Mouse (Mus musculus) cerebellum, adult 11 months (tissue): ENCODE results near the gene Gm10972.
"Not testable (repeated sequence)": the region's sequence is repeated elsewhere in the genome, so short reads cannot be mapped to it uniquely, and the experiment has no call there.

Experiments
- DNase-seq: peaks from one replicate; pipeline ENCODE4 v3.0.0; 2022

The Gm10972 gene

DNA sequence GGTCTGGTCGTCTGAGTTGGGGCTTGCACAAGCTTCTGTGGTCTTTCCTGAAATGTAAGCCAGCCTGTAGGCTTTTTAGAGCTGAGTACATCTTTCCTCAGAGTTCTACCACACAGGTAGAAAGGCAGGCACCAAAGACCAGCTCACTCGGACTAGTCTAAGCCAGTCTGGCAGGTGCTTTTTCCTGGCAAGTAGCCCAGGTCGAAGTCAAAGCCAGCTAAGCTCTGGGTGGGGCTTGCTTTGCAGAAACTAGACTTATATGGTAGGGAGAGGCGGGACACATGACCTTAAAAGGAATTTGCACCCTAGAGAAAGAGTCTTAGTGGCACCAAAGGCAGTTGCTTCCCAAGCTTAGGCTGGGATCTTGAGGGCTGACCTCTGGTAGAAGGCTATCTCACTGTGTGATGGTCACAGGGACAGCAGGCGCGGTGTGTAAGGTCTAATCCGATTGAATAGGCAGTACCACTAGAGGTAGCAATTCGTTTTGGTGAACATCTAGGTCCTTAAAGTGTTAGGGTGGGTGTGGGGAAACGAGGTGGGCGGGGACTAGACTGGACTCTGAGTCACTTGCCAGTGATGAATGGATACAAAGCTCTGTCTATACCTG lies 16.3 kb downstream of the Gm10972 start:
- not testable (repeated sequence) for DNase-seq

DNA sequence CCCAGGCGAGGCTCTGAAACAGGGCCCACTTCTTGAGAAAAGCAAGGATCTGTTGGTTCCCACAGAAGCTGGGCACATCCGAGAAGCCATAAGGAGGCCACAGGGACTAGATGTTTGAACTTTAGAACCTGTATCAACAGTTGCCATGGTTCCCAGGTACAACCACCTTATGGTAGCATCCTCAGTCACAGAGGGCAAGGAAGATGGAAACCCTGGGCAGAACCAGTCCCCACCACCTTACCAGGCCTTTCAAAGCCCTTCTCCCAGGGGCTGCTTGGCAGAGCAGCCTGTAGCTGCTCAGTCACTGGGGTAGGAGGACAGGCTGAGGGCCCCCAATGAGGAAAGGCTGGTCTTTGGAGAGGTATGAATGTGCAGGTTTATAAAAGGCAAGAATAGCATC lies 17.9 kb downstream of the Gm10972 start:
- not testable (repeated sequence) for DNase-seq

GRCm38 (mm10) chr3:94665060-94665802 lies 22.3 kb downstream of the Gm10972 start:
- DNase-seq: not testable (repeated sequence)

GRCm38 (mm10) chr3:94665896-94666295 lies 23.0 kb downstream of the Gm10972 start:
- DNase-seq: not testable (repeated sequence)

DNA sequence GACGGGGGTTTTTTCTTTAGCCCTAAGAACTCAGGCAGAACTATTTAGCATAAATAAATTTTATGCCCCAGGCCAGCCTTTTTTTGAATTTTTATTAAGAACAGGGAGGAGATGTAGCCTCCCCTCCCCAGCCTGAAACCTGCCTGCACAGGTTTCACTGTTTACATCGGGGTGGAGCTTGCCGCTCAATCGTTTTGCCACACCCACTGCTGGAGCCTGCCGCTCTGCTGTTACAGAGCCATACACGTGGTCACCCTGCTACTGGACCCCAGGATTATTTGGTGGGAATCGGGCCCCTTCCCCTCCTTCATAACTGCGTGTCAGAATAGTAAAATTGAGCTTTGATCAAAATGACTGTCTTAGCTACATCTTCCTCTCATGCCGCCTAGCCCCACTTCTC lies 32.2 kb downstream of the Gm10972 start:
- not testable (repeated sequence) for DNase-seq

- DNase-seq: no peak
These were observed 36.5 kb downstream of the Gm10972 start for GRCm38 (mm10) chr3:94679351-94679841.

DNA sequence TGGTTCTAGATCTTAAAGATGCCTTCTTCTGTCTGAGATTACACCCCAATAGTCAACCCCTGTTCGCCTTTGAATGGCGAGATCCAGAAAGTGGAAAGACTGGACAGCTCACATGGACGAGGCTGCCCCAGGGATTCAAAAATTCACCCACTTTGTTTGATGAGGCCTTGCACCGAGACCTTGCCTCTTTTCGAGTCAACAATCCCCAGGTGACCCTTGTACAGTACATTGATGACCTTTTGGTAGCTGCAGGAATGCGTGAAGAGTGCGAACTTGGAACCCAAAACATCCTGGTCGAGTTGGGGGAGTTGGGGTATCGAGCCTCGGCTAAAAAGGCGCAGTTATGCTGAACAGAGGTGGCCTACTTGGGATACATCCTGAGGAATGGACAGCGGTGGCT lies 37.1 kb downstream of the Gm10972 start:
- DNase-seq: not testable (repeated sequence)

DNA sequence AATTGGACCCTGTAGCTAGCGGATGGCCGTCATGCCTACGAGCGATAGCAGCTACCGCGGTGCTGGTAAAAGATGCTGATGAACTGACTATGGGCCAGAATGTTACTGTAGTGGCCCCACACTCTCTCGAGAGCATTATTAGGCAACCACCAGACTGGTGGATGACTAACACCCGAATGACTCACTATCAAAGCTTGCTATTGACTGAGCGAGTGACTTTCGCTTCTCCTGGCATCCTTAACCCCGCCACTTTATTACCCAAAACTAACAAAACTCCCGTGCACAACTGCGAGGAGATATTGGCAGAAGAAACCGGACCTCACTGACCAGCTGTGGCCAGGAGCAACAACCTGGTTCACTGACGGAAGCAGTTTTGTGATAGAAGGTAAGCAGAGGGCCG lies 37.9 kb downstream of the Gm10972 start:
- DNase-seq: no peak

DNA sequence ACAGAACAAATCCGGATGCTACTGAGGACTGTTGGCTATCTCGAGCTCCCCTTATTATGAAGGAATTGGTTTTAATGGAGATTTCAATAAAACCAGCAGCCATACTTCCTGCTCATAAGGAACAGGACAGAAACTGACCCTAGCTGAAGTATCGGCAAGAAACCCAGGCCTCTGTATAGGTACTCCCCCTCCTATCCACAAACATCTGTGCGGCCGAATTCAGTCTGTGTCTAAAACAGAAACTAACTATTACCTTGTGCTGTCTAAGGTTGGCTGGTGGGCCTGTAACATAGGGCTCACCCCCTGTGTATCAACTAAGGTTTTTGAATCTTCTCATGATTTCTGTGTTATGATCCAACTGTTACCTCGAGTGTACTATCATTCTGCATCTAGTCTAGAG lies 40.7 kb downstream of the Gm10972 start:
- no peak for DNase-seq

DNA sequence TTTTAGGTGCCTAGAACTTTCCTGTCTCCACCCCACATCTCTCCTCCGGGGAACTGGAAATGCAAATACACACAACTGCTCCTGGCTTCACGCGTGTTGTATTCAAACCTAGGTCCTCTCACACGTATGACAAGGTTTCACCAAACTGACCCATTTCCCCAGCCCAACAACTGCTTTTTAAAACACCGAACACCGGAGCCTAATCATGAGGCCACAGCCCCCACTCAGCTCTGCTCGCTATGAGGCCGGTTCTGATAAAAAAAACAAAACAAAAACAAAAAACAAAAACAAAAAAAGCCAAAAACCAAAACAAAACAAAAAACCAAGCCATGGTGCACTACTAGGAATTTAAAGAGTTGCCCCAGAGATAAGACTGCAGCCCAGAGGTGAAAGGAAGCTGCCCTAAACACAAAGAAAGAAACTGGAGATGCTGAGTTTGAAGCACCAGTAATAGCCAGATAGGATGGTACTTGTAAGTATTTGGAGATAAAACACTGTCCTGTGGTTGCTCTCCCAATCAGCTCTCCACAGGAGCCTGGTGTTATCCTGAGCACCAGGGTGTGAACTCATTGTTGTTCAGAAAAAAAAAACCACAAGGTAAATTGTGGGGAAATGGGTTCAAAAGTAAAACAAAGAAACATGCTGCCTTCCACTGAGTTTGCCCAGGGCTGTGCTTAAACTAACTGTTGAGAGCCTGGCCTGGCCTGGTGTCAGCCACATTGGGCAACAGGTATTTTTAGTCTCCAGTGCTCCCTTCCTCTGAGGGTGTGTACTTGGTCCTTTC lies 43.3 kb downstream of the Gm10972 start:
- not testable (repeated sequence) for DNase-seq

GRCm38 (mm10) chr3:94688698-94689097 lies 45.8 kb downstream of the Gm10972 start:
- not testable (repeated sequence) for DNase-seq

DNA sequence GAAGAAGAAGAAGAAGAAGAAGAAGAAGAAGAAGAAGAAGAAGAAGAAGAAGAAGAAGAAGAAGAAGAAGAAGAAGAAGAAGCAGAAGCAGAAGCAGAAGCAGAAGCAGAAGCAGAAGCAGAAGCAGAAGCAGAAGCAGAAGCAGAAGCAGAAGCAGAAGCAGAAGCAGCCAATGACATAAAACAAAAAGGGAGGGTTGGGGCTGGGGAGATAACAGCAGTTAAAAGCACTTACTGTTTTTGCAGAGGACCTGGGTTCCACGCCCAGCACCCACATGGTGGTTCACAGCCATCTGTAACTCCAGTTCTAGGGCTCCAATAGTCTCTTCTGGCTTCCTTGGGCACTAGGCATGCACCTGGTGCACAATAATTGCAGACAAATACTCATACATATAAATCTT lies 46.3 kb downstream of the Gm10972 start:
- DNase-seq: not testable (repeated sequence)

DNA sequence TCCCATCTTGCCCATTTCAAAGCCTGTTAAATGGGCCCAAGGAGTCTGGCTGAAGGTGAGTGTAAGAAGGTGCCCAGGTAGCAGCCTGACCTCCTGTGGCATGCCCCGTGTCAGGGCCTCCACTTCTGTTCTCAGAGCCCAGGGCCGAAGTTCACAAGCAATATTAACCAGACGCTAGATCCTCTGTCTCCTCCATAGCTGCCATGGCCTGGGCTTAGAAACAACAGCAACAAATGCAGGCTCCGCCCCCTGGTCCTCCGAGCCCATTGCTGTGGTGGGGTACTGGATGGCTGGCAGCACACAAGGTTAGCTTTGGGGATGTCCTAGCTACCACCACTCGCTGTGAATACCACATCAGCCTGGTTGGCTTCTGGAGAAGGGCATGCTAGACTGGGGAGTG lies 47.2 kb downstream of the Gm10972 start:
- DNase-seq: not testable (repeated sequence)

- DNase-seq: no peak
These were observed 47.8 kb downstream of the Gm10972 start for GRCm38 (mm10) chr3:94690616-94691247.

DNA sequence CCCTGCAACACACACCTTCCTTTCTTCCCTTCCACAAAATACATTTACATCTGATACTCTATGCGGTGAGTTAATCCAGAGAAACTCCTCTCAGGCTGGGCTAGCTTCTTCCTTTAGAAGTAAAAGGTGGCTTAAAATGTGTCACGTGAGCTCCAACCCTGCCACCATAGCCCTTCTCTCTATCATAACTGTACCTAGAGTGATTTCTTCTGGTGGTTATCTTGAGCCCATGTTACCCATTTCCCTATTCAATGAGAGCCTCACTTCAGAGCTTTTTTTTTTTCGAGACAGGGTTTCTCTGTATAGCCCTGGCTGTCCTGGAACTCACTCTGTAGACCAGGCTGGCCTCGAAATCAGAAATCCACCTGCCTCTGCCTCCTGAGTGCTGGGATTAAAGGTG lies 48.8 kb downstream of the Gm10972 start:
- DNase-seq: not testable (repeated sequence)
